Mouse (Mus musculus): Measurements from ENCODE around the gene Rapgef4.
"Not testable (repeated sequence)": the region's sequence is repeated elsewhere in the genome, so short reads cannot be mapped to it uniquely, and the experiment has no call there.

Gene Rapgef4

DNA sequence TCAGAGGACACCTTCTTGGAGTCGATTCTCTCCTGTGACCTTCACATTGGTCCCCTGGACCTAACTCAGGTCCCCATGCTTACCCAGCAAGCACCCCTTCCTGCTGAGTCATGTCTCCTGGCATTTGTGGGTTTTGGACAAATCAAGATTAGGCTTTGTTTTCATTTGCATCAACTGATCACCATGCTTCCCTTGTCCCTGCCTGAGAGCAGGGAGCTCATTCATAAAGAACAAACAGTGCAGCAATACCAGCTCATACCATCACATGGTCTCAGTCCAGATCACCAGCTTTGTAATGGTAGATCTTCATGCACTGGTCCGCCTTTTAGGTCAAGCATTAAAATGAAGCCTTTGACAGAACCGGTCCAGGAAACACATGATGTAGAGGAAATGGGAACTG lies 144.7 kb downstream of the Rapgef4 start:
- no peak for DNase-seq

- no peak for DNase-seq
Observed at GRCm38 (mm10) chr2:72126411-72126810, 145.4 kb downstream of the Rapgef4 start.

DNA sequence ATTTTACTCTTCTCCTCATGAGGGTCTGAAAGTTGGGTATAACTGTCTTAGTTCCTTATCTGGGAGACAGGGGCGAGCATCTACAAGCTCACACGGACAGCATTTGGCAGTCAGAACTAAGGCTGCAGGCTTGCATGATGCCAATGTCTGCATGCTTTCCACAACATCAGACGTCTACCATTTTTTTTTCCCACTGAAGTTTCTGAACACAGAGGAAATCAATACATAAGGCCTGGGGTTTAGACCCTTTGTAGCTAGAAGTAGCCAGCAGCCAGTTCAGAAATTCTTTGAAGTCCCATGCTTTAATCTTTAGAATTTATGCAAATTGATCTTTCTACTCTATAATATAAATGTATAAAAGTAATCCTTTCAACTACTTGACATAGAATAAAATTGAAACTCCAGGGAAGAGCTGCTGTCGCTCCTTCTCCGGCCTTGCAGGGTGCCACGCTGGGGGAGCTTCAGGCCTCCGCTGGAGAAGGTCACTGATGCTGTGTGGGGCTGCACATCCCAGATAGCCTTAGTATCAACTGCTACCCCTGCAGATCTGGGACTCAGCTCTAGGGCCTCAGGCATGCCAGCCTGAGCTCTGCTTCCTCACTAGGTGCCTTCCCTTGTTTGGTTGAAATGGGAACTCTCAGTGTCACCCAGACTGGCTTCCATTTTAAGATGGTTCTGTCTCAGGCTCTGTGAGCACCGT lies 148.7 kb downstream of the Rapgef4 start:
- no peak for DNase-seq

GRCm38 (mm10) chr2:72132222-72132621 lies 151.2 kb downstream of the Rapgef4 start:
- no peak for DNase-seq

DNA sequence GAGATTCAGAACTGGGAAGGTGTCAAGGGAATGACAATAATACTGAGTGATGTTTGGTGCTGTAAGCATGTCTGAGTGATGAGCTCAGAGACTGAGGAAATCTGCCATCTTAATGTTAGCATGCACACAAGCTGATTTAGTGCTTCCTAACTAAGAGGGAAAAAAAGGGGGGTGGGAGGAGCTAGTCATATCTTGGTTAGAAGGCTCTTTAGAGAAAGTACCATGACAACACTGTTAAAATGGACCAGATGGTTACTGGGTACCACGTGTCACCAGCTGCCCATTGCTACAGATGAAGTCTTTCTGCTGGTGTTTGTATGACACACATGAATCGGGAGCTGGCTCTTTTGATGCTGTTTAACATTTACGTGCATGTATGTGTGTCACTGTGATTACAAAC lies 155.0 kb downstream of the Rapgef4 start:
- no peak for DNase-seq

DNA sequence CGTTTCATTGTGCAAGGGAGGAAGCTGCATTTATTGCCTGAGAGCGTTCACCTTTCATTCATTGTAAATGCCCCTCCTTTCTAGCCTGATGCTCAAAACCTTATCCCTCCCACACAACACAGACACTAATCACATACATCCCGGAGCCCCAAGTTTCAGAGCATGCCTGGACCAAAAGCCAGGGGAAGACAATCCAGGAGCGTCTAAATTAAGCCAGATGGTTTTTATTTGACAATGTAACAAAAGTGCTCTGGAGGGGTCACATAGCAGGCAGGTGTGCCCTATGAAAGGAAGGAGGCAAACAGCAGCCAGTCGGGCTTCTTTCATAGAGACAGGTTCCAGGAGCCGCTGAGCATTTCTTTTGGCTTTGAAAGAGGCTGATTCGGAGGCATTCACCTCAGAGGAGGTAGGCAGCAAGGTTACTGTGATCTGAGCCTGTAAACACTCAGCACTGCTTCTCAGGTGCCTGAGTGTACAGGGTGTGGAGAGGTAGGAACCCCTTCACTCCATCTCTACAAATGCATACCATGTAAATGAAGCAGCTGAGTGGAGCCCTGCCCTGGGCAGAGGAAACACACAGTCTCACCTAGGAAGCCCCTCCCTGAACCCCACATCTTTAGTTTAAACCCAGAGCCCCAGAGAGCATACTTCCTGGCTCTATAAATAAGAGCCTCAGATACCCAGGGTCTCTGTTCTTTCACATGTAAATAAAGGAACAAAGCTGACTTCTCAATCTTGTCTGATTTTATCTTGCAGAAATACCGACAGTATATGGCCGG lies 155.6 kb downstream of the Rapgef4 start:
- DNase-seq = no peak

GRCm38 (mm10) chr2:72139863-72140845 lies 159.1 kb downstream of the Rapgef4 start:
- DNase-seq = no peak

DNA sequence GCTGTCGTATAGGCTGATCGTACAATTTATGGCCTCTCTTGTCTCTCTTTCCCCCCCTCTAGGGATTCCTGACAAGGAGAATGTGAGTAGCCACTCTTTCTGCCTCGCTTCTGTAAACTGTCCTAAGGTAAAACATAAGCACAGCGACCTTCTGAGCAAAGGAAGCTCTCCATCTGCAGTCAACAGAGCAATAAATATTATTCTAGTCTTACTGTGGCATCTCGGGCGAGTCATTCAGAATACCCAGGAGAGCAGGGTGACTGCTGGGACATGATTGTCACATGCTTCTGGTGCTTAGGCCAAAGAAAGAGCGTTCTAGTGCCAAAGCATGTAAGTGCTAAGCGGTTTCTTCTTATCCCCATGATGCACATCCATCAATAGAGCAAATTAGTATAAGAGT lies 160.1 kb downstream of the Rapgef4 start:
- no peak for DNase-seq

- not testable (repeated sequence) for DNase-seq
Observed at GRCm38 (mm10) chr2:72141732-72142131, 160.7 kb downstream of the Rapgef4 start.

GRCm38 (mm10) chr2:72143413-72143812 lies 162.4 kb downstream of the Rapgef4 start:
- DNase-seq = no peak

- no peak for DNase-seq
Observed at GRCm38 (mm10) chr2:72144576-72145200, 163.6 kb downstream of the Rapgef4 start.

- no peak for DNase-seq
Observed at GRCm38 (mm10) chr2:72145281-72145875, 164.3 kb downstream of the Rapgef4 start.

DNA sequence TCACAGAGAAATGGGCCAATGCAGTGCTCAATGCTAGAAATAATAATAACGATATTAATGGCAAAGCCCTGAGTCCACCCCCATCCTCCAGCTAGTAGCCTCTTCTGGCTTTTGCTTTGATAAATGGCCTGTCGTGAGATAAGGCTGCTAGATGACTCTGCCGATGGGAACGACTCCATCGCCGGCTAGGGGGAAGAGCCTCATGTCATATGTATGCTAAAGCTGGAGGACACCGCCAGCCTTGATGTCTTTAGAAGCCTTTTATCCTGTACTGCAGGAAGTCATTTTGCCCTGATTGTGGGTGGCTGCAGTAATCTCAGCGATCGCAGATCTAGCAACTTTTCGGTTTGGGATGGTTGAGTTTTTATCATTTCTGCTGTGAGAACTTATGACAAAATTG lies 165.0 kb downstream of the Rapgef4 start:
- DNase-seq = no peak

GRCm38 (mm10) chr2:72147246-72147645 lies 166.2 kb downstream of the Rapgef4 start:
- no peak for DNase-seq

GRCm38 (mm10) chr2:72147695-72148094 lies 166.7 kb downstream of the Rapgef4 start:
- DNase-seq = no peak

GRCm38 (mm10) chr2:72148647-72149046 lies 167.6 kb downstream of the Rapgef4 start:
- DNase-seq = peak; percentile 40

DNA sequence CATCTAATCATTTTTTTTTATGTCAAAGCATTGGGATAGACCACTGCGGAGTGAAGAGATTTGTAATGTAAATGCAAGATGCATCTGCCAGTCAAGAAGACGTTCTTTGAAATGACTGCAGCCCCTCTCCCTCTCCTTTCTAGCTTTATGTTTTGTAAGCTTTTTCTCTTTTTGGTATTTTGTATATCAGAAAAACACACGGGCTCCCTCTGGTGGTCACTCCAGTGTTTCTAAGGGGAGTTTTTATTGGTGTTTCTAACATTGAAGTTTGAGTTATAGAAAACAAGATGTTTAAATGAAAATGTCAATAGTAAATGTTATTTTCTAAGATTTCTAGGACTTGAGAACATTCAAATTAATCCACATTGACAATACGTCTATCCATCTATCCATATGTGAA lies 168.0 kb downstream of the Rapgef4 start:
- DNase-seq = peak; percentile 66

DNA sequence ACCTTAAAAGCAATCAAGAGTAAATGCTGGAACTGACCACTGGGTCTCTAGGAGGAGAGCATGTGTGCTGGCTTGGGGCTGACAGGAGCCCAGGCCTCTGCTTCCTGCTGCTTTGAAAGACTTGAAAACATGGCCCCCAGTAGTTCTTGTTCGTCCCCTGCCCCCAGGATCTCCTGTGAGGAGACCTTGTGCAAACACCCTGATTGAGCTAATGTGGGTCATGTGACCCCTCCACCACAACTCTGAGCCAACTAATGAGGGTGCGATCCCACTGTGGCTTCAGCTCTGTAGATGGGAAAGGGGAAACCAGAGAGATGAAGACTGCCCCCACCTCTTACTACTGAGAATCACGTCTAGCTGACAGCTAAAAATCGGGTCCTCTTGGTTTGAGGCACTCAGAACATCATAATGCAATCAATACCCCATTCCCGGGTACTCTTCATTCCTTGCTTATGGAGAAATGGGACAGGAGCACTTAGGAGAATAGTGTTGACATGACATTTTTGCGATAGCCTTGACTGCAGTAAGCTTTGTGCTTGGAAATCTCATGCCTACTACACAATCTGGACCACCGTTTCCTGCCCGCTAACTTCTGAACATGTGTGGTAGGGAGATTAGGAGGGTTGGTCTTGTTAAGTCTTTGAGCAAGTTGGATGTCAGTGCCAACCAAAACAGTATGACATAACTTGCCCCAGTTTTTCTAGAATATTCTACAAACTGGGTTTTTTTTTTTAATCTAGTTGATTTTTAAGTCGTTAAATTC lies 170.9 kb downstream of the Rapgef4 start:
- no peak for DNase-seq

GRCm38 (mm10) chr2:72152746-72153145 lies 171.7 kb downstream of the Rapgef4 start:
- DNase-seq = no peak

GRCm38 (mm10) chr2:72153851-72154250 lies 172.8 kb downstream of the Rapgef4 start:
- DNase-seq = no peak

DNA sequence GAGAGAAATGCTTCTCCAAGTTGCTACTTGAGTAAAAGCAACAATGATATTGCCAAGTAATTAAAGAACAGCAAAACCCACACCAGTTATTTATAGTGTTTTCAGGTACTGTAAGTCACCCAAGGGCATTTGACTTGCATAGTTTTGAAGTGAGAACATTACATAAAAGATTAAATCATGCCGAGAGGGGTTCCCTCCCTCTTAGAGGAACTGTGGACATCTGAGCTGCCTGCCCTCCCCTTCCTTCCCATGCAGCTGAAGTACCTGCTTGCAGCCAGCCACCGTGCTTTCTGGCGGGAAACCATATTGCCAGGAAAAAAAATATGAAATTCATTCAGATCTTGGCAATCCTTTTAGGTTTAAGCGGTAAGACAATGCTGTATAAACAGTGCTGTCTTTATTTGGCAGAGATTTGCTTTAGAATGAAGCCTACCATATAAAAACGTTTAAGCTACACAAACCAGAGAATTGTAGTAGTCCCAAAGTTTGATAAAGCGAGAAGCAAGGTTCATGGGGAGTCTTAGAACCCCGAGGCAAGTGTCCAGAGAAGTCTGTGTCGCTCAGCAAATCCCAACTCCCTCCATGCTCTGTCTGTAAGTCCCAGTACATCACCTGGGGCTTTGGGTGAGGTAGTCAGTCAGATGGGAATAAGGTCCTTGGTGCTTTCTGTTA lies 174.2 kb downstream of the Rapgef4 start:
- no peak for DNase-seq

Measured in kidney, adult 9 months (tissue).